Mouse (Mus musculus): Measurements from ENCODE around the gene Itgb5. TPM values are rescaled to one million over a fixed set of nuclear protein-coding genes. Genes with fewer than 3 reads are reported as not detected.

The Itgb5 gene
- polyA plus RNA-seq, 1 experiment: 59.7 TPM

DNA sequence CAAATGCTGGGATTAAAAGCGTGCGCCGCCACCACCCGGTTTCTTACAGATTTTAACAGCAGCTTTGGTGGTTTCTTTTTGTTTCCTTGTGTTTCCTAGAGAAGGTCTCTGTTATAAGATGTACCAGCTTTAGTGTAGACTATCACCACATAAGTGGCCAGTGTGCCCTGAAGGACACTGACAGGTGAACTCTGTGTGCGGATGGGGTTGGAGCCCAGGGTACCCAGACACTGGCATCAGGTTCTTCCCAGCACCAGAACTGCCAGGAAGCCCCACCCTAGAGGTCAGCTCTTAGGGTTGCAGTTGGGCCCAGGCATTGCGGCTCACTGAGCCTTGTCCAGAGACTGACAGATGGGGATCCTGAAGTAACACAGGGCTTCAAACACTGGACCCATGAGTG lies 113.9 kb downstream of the Itgb5 start:
- Histone ChIP-seq H3K36me3 (ENCODE audit: control insufficient read depth, insufficient read depth, low read length, poor library complexity, severe bottlenecking) (no peaks in the 10 kb centered on the region), H3K27ac (ENCODE audit: insufficient read depth, low read length) (no peak overlapping the region)
- no peak for TF ChIP-seq CTCF (IDR thresholded peaks at IDR 0.05; ENCODE audit: low read depth, low read length)
- no peak for TF ChIP-seq EP300 (IDR thresholded peaks at IDR 0.05; ENCODE audit: insufficient read depth, low read depth, low read length)
- TF ChIP-seq POLR2A (IDR thresholded peaks at IDR 0.05; ENCODE audit: insufficient read depth, low read length): no peak

DNA sequence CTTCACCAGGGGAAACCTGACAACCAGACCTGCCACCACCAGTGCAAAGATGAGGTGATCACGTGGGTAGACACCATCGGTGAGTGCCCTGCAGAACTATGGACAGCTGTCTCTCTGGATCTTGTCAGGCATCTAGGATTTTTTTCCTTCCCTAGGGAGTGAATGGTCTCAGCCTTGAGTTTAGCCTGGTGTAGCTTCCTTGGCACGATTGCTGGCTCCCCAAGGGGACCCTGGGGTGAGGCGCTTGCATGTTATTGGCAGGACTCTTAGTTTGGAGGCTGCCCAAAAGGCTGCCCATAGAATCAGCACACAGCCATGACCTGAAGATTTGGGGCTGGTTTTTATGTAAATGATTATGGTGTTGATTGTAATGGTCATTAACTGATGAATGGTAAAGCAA lies 114.7 kb downstream of the Itgb5 start:
- H3K9ac ChIP-seq (ENCODE audit: low read depth, poor library complexity, severe bottlenecking): no peak overlapping the region
- H3K4me1 ChIP-seq (ENCODE audit: control insufficient read depth, insufficient read depth, low read length): no peaks in the 10 kb centered on the region
- no peaks in the 10 kb centered on the region for H3K27me3 ChIP-seq (ENCODE audit: control insufficient read depth, insufficient read depth, low read length, poor library complexity, severe bottlenecking)
- H3K27ac ChIP-seq (ENCODE audit: insufficient read depth, low read length): no peak overlapping the region
- no peak overlapping the region for H3K4me3 ChIP-seq (ENCODE audit: low read depth, low read length)
- no peaks in the 10 kb centered on the region for H3K9me3 ChIP-seq (replicated peaks; ENCODE audit: control insufficient read depth, insufficient read depth, low read length, poor library complexity, severe bottlenecking)
- no peaks in the 10 kb centered on the region for H3K36me3 ChIP-seq (ENCODE audit: control insufficient read depth, insufficient read depth, low read length, poor library complexity, severe bottlenecking)
- TF ChIP-seq CTCF (IDR thresholded peaks at IDR 0.05; ENCODE audit: low read depth, low read length) (no peak), EP300 (IDR thresholded peaks at IDR 0.05; ENCODE audit: insufficient read depth, low read depth, low read length) (no peak), POLR2A (IDR thresholded peaks at IDR 0.05; ENCODE audit: insufficient read depth, low read length) (no peak)

More for the DNA sequence above, 113.9 kb downstream of the Itgb5 start:
- Histone ChIP-seq H3K4me3 (ENCODE audit: low read depth, low read length) (no peak overlapping the region), H3K9ac (ENCODE audit: low read depth, poor library complexity, severe bottlenecking) (no peak overlapping the region), H3K27me3 (ENCODE audit: control insufficient read depth, insufficient read depth, low read length, poor library complexity, severe bottlenecking) (no peaks in the 10 kb centered on the region), H3K4me1 (ENCODE audit: control insufficient read depth, insufficient read depth, low read length) (no peaks in the 10 kb centered on the region), H3K9me3 (replicated peaks; ENCODE audit: control insufficient read depth, insufficient read depth, low read length, poor library complexity, severe bottlenecking) (no peaks in the 10 kb centered on the region)

- H3K9me3 ChIP-seq (replicated peaks; ENCODE audit: control insufficient read depth, insufficient read depth, low read length, poor library complexity, severe bottlenecking): no peaks in the 10 kb centered on the region
- H3K27me3 ChIP-seq (ENCODE audit: control insufficient read depth, insufficient read depth, low read length, poor library complexity, severe bottlenecking): no peaks in the 10 kb centered on the region
- TF ChIP-seq CTCF (IDR thresholded peaks at IDR 0.05; ENCODE audit: low read depth, low read length): no peak
- TF ChIP-seq POLR2A (IDR thresholded peaks at IDR 0.05; ENCODE audit: insufficient read depth, low read length): no peak
- TF ChIP-seq EP300 (IDR thresholded peaks at IDR 0.05; ENCODE audit: insufficient read depth, low read depth, low read length): no peak
- no peak overlapping the region for H3K4me3 ChIP-seq (ENCODE audit: low read depth, low read length)
- no peak overlapping the region for H3K9ac ChIP-seq (ENCODE audit: low read depth, poor library complexity, severe bottlenecking)
- H3K4me1 ChIP-seq (ENCODE audit: control insufficient read depth, insufficient read depth, low read length): no peaks in the 10 kb centered on the region
- no peaks in the 10 kb centered on the region for H3K36me3 ChIP-seq (ENCODE audit: control insufficient read depth, insufficient read depth, low read length, poor library complexity, severe bottlenecking)
- H3K27ac ChIP-seq (ENCODE audit: insufficient read depth, low read length): no peak overlapping the region
These were observed 115.3 kb downstream of the Itgb5 start for GRCm38 (mm10) chr16:33944772-33945171.

DNA sequence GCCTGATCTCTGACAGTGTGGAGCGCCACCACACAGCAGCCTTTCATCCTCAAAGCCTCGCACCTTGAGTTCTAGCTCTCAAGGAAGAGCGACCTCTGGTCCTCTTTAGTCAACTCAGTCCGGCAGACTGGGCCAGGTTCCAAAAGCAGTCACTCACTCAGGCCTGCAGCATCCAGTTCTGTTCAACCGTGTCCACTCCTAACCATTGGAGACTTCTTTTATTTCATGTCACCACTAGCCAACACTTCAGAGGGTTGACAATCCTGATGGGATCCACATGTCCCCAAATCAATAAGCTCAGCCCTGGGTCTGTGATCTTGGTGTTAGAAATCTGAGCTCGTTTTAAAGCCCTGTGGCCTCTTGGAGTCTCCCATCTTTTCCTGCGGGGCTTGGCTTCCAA lies 116.6 kb downstream of the Itgb5 start:
- no peaks in the 10 kb centered on the region for H3K4me1 ChIP-seq (ENCODE audit: control insufficient read depth, insufficient read depth, low read length)
- H3K36me3 ChIP-seq (ENCODE audit: control insufficient read depth, insufficient read depth, low read length, poor library complexity, severe bottlenecking): no peaks in the 10 kb centered on the region
- no peak overlapping the region for H3K4me3 ChIP-seq (ENCODE audit: low read depth, low read length)

GRCm38 (mm10) chr16:33947664-33948571 lies 118.5 kb downstream of the Itgb5 start:
- no peaks in the 10 kb centered on the region for H3K27me3 ChIP-seq (ENCODE audit: control insufficient read depth, insufficient read depth, low read length, poor library complexity, severe bottlenecking)
- no peaks in the 10 kb centered on the region for H3K9me3 ChIP-seq (replicated peaks; ENCODE audit: control insufficient read depth, insufficient read depth, low read length, poor library complexity, severe bottlenecking)
- no peak overlapping the region for H3K27ac ChIP-seq (ENCODE audit: insufficient read depth, low read length)
- TF ChIP-seq CTCF (IDR thresholded peaks at IDR 0.05; ENCODE audit: low read depth, low read length): no peak
- no peak overlapping the region for H3K4me3 ChIP-seq (ENCODE audit: low read depth, low read length)
- no peak overlapping the region for H3K9ac ChIP-seq (ENCODE audit: low read depth, poor library complexity, severe bottlenecking)
- H3K4me1 ChIP-seq (ENCODE audit: control insufficient read depth, insufficient read depth, low read length): no peaks in the 10 kb centered on the region
- H3K36me3 ChIP-seq (ENCODE audit: control insufficient read depth, insufficient read depth, low read length, poor library complexity, severe bottlenecking): no peaks in the 10 kb centered on the region

More for the DNA sequence above, 116.6 kb downstream of the Itgb5 start:
- H3K9me3 ChIP-seq (replicated peaks; ENCODE audit: control insufficient read depth, insufficient read depth, low read length, poor library complexity, severe bottlenecking): no peaks in the 10 kb centered on the region
- no peaks in the 10 kb centered on the region for H3K27me3 ChIP-seq (ENCODE audit: control insufficient read depth, insufficient read depth, low read length, poor library complexity, severe bottlenecking)
- H3K9ac ChIP-seq (ENCODE audit: low read depth, poor library complexity, severe bottlenecking): no peak overlapping the region
- no peak overlapping the region for H3K27ac ChIP-seq (ENCODE audit: insufficient read depth, low read length)
- TF ChIP-seq POLR2A (IDR thresholded peaks at IDR 0.05; ENCODE audit: insufficient read depth, low read length): no peak
- TF ChIP-seq EP300 (IDR thresholded peaks at IDR 0.05; ENCODE audit: insufficient read depth, low read depth, low read length): no peak
- TF ChIP-seq CTCF (IDR thresholded peaks at IDR 0.05; ENCODE audit: low read depth, low read length): no peak

DNA sequence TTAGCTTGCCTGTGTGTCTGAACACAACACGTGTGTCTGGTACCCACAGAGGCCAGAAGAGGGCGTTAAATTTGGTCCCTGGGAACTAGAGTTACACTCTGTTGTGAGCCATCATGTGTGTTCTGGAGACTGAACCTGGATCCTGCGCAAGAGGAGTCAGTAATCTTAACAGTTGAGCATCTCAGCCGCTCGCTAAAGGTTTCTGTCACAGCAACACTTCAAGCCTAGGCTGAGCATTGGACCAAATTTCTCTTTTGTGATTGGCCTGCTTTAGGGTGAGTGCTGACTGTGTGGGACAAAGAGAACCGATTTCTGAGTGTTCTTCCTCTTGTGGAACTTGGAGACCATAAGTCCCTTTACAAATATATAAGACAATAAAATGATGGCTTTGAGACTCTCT lies 120.9 kb downstream of the Itgb5 start:
- H3K4me1 ChIP-seq (ENCODE audit: control insufficient read depth, insufficient read depth, low read length): no peaks in the 10 kb centered on the region
- H3K27me3 ChIP-seq (ENCODE audit: control insufficient read depth, insufficient read depth, low read length, poor library complexity, severe bottlenecking): no peaks in the 10 kb centered on the region
- no peak overlapping the region for H3K4me3 ChIP-seq (ENCODE audit: low read depth, low read length)
- no peak overlapping the region for H3K27ac ChIP-seq (ENCODE audit: insufficient read depth, low read length)
- peaks cover 21% of the 10 kb centered on the region for H3K36me3 ChIP-seq (ENCODE audit: control insufficient read depth, insufficient read depth, low read length, poor library complexity, severe bottlenecking)
- no peak overlapping the region for H3K9ac ChIP-seq (ENCODE audit: low read depth, poor library complexity, severe bottlenecking)
- no peaks in the 10 kb centered on the region for H3K9me3 ChIP-seq (replicated peaks; ENCODE audit: control insufficient read depth, insufficient read depth, low read length, poor library complexity, severe bottlenecking)
- TF ChIP-seq EP300 (IDR thresholded peaks at IDR 0.05; ENCODE audit: insufficient read depth, low read depth, low read length) (no peak), POLR2A (IDR thresholded peaks at IDR 0.05; ENCODE audit: insufficient read depth, low read length) (no peak), CTCF (IDR thresholded peaks at IDR 0.05; ENCODE audit: low read depth, low read length) (no peak)
